Mouse (Mus musculus) liver, embryonic 13.5 days (tissue): ENCODE data around the gene 4922502D21Rik. TPM values are rescaled to one million over a fixed set of nuclear protein-coding genes. Genes with fewer than 3 reads are reported as not detected.
"Not testable (repeated sequence)": the region's sequence is repeated elsewhere in the genome, so short reads cannot be mapped to it uniquely, and the experiment has no call there.

Experiments
- ATAC-seq: fragments of 200-750 bp; cut with Nextera tagmentation; 2 replicates; pipeline ENCODE4 v1.8.0; 2017; ENCODE audit warnings: low read depth, mild to moderate bottlenecking, moderate number of reproducible peaks, moderate library complexity
- DNase-seq: peaks from one replicate; pipeline ENCODE4 v3.0.0; 2022
- H3K27ac ChIP-seq: fragments of 300-500 bp; sonication (generic); 2 replicates; pipeline ENCODE4 v1.5.1; 2015; ENCODE audit warnings: moderate library complexity, mild to moderate bottlenecking, inconsistent platforms
- H3K27me3 ChIP-seq: fragments of 300-500 bp; sonication (generic); 2 replicates; pipeline ENCODE4 v1.6.1; 2015; ENCODE audit warnings: mild to moderate bottlenecking, inconsistent platforms
- H3K36me3 ChIP-seq: fragments of 300-500 bp; sonication (generic); 2 replicates; pipeline ENCODE4 v1.6.1; 2015; ENCODE audit warnings: mild to moderate bottlenecking, inconsistent platforms
- H3K4me1 ChIP-seq: fragments of 300-500 bp; sonication (generic); replicated peaks from 2 replicates; pipeline ENCODE4 v1.6.1; 2015; ENCODE audit warnings: inconsistent platforms
- H3K4me2 ChIP-seq: fragments of 300-500 bp; sonication (generic); 2 replicates; pipeline ENCODE4 v1.6.1; 2015; ENCODE audit warnings: inconsistent platforms, mild to moderate bottlenecking, moderate library complexity
- H3K4me3 ChIP-seq: fragments of 300-500 bp; sonication (generic); replicated peaks from 2 replicates; pipeline ENCODE4 v1.5.1; 2015; ENCODE audit warnings: mild to moderate bottlenecking, inconsistent platforms
- H3K9ac ChIP-seq: fragments of 300-500 bp; sonication (generic); 2 replicates; pipeline ENCODE4 v1.6.1; 2015; ENCODE audit warnings: mild to moderate bottlenecking, inconsistent platforms
- H3K9me3 ChIP-seq: fragments of 300-500 bp; sonication (generic); replicated peaks from 2 replicates; pipeline ENCODE4 v1.6.1; 2016; ENCODE audit warnings: inconsistent platforms
- WGBS: fragments of 180-500 bp; shearing (Covaris S2); methylation state at CpG from one replicate; pipeline ENCODE4 v1.1.7; 2015; ENCODE audit not compliant: insufficient replicate concordance; 5-methylcytosine and 5-hydroxymethylcytosine counted together
- polyA plus RNA-seq: library from polyadenylated mRNA; unstranded; fragments of >200 nt; fragmentation: Nextera tagmentation; extraction: Ambion mirVana; gene quantifications from 2 replicates; pipeline ENCODE4 v1.2.1, GENCODE M21; 2015

Gene 4922502D21Rik
- polyA plus RNA-seq, 1 experiment from 2014 or later = not detected

- H3K9me3 ChIP-seq = no peaks in the 10 kb centered on the region
- H3K36me3 ChIP-seq = no peaks in the 10 kb centered on the region
- 0 out of 2 replicates have a peak, but pooled peaks cover under 1% of the 10 kb centered on the region for H3K4me1 ChIP-seq
- no peak overlapping the region for H3K4me2 ChIP-seq
- ATAC-seq (no peak), DNase-seq (no peak)
- H3K9ac ChIP-seq = no peak overlapping the region
- no peak overlapping the region for H3K4me3 ChIP-seq
- WGBS = 38% methylated on average over 3 of the region's 3 CpGs
- no peak overlapping the region for H3K27ac ChIP-seq
- H3K27me3 ChIP-seq = no peaks in the 10 kb centered on the region
Observed at GRCm38 (mm10) chr6:129344408-129344807, 12.8 kb upstream of the 4922502D21Rik start.

- not testable (repeated sequence) for H3K27ac ChIP-seq, H3K9ac ChIP-seq, DNase-seq, H3K4me1 ChIP-seq, H3K9me3 ChIP-seq, H3K4me3 ChIP-seq, H3K36me3 ChIP-seq, H3K4me2 ChIP-seq, ATAC-seq, H3K27me3 ChIP-seq
- 62% methylated on average over 4 of the region's 4 CpGs for WGBS
Observed at GRCm38 (mm10) chr6:129342391-129342790, 10.8 kb upstream of the 4922502D21Rik start, which contains the start of gene Clec12a. TSS of gene Clec12a (plus strand) at chr6:129342691.

DNA sequence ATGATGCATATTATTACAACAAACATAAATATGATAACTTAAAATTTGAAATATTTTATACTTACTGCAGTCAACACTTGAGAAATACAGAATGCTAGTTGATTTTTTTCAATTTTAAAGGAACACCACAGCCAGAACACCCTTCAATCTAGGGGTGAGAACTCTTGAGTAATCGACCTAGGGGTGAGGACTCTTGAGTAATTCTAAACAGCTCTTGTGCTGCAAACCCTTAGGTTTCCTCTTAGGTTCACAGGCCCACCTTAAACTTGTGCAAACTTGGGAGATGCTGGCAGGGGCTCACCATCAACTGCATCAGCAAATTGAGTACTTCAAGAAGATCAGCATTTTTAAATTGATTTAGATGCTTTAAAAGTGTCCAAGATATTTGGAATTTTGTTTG, 6.2 kb upstream of the 4922502D21Rik start:
- Histone ChIP-seq H3K4me3 (no peak overlapping the region), H3K4me1 (no peaks in the 10 kb centered on the region), H3K27me3 (no peaks in the 10 kb centered on the region), H3K9me3 (no peaks in the 10 kb centered on the region), H3K27ac (no peak overlapping the region), H3K4me2 (no peak overlapping the region), H3K9ac (no peak overlapping the region), H3K36me3 (no peaks in the 10 kb centered on the region)
- WGBS = 38% methylated on average over 1 of the region's 1 CpGs
- no peak for ATAC-seq
- no peak for DNase-seq

DNA sequence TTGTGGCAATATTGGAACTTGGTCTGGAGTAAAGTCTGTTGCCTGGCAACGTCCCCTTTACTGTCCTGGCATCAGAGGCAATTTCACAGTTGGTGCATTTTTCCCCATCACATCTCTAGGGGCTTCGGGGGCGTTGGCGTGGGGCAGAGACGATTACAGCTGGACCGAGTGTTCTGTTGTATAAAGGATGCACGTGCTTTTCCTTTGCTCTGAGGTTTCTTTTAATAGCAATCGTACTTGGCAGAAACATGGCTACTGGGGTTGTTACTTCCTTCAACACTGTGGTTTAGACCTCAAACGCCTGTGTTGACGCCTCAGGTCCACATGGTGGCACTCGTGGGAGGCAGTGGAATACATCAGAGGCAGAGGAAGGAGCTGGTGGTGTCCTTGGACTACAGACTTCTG, 2.1 kb upstream of the 4922502D21Rik start:
- Histone ChIP-seq H3K27me3 (no peaks in the 10 kb centered on the region), H3K27ac (no peak overlapping the region), H3K9me3 (no peaks in the 10 kb centered on the region), H3K4me3 (no peak overlapping the region), H3K4me2 (no peak overlapping the region), H3K9ac (no peak overlapping the region), H3K4me1 (no peaks in the 10 kb centered on the region), H3K36me3 (no peaks in the 10 kb centered on the region)
- peak; percentile 23 for DNase-seq
- ATAC-seq = peak; percentile 55; the same call in 1 of the 2 replicates
- 10% methylated on average over 11 of the region's 11 CpGs for WGBS

DNA sequence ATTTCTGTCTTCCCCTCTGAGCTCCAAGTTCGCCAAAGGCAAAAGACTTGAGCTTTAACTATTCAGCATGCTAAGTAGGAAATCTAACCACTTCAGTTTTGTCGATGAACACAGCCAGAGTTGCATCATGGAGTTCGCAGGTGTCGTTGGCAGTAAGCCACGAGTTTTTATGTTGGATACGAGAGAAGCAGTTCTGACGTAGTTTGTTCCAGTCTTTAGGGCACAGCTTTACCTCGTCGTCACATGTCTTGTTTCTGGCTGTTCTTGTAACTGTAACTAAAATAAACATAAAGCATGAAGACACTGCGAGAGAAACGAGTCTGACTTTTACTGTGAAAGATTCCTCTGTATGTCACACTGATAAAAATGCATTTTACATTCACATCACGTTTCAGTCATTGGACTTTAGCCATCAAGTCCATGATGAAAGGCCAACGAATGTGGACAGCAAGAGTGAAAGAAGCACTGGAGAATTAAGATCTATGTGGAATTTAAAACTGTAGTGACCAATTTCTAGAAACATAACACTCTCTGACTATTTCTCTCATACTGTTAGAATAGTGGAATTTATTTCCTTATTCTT, 4.9 kb downstream of the 4922502D21Rik start:
- 58% methylated on average over 13 of the region's 13 CpGs for WGBS
- Histone ChIP-seq H3K27me3 (no peaks in the 10 kb centered on the region), H3K9ac (no peak overlapping the region), H3K4me1 (no peaks in the 10 kb centered on the region), H3K36me3 (no peaks in the 10 kb centered on the region), H3K4me2 (no peak overlapping the region), H3K4me3 (no peak overlapping the region), H3K27ac (no peak overlapping the region), H3K9me3 (no peaks in the 10 kb centered on the region)
- DNase-seq (no peak), ATAC-seq (no peak)

DNA sequence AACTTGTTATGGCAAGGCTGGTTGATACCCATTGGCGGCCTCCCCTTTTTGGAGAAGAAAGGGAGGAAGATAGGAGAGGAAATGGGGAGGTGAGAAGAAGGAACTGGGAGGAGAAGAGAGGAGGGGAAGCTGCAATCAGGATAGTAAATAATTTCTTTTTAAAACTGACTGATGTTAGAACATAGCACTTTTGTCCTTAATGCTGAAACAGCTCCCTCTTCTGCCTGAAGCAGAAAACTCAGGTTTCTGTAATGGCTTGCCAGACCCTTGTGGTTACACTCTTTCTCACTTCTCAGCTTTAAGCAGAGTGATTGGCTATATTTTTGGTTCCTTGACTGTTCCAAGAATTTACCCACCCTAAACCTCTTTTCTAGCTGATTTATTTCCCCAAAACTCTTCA, 5.6 kb downstream of the 4922502D21Rik start:
- no peaks in the 10 kb centered on the region for H3K9me3 ChIP-seq
- H3K4me3 ChIP-seq = no peak overlapping the region
- H3K4me1 ChIP-seq = no peaks in the 10 kb centered on the region
- H3K4me2 ChIP-seq = no peak overlapping the region
- H3K9ac ChIP-seq = no peak overlapping the region
- 37% methylated on average over 1 of the region's 1 CpGs for WGBS
- no peaks in the 10 kb centered on the region for H3K27me3 ChIP-seq
- no peak overlapping the region for H3K27ac ChIP-seq
- ATAC-seq (no peak), DNase-seq (no peak)
- H3K36me3 ChIP-seq = no peaks in the 10 kb centered on the region

DNA sequence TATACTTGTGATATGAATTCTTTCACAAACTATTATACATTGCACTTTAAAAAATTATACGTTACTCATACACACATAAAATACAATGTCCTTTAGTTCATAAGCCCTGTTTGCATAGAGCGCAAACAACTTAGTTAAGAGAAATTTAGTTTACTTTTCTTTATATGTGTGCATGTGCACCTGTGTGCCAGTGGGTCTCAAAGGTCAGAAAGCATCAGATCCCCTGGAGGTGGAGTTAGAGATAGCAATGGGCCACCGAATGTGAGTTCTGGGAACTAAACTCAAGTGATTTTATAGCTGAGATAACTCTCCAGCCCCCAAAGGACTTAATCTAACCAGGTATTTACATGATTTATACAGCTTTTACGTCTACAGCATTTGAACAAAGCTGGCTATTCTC, 12.3 kb downstream of the 4922502D21Rik start:
- no peaks in the 10 kb centered on the region for H3K36me3 ChIP-seq
- no peak for ATAC-seq
- H3K4me2 ChIP-seq = no peak overlapping the region
- no peak overlapping the region for H3K9ac ChIP-seq
- no peak overlapping the region for H3K4me3 ChIP-seq
- 65% methylated on average over 4 of the region's 4 CpGs for WGBS
- no peaks in the 10 kb centered on the region for H3K9me3 ChIP-seq
- H3K27ac ChIP-seq = no peak overlapping the region
- no peaks in the 10 kb centered on the region for H3K4me1 ChIP-seq
- H3K27me3 ChIP-seq = no peaks in the 10 kb centered on the region
- DNase-seq = no peak

DNA sequence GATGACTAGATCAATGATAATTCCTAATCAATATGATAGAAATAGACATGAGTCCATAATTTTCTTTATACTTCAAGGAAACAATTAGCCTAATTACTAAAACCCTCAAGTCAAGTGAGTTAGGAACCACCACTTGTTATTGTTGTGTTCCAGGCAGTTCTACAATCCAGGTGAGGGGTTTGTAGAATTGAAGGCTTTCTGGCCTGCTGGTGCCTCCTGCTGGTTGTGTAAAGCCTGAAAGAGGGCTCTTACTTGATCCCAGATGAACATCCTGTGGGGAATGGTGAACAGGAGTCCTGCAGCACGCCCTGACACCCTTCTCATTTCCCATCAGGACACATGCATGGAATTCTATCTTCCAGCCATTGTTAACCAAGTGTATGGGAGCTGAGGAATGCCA, 13.2 kb downstream of the 4922502D21Rik start:
- no peaks in the 10 kb centered on the region for H3K9me3 ChIP-seq
- no peaks in the 10 kb centered on the region for H3K27me3 ChIP-seq
- H3K9ac ChIP-seq = no peak overlapping the region
- no peak for ATAC-seq
- H3K36me3 ChIP-seq = no peaks in the 10 kb centered on the region
- H3K4me3 ChIP-seq = no peak overlapping the region
- H3K27ac ChIP-seq = no peak overlapping the region
- H3K4me1 ChIP-seq = no peaks in the 10 kb centered on the region
- no peak overlapping the region for H3K4me2 ChIP-seq
- WGBS = 32% methylated on average over 1 of the region's 1 CpGs
- DNase-seq = no peak

DNA sequence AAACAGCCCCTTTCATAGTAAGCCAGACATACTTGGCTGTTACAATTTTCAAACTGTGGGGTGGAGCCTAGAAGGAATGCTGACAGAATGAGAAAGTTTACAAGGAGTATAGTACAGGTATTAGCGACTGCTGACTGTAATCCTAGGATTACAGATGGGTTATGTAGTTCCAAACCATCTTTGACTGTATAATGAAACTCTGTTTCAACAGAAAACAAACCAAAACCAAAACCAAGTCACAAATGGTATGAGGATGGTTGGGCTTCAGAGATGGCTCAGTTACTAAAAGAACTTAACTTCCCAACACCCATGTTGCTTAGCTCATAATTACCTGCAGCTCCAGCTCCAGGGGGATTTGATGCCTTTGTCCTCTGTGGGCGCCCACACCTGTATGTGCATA, 15.1 kb downstream of the 4922502D21Rik start:
- ATAC-seq = no peak
- Histone ChIP-seq H3K4me3 (no peak overlapping the region), H3K36me3 (no peaks in the 10 kb centered on the region), H3K27me3 (no peaks in the 10 kb centered on the region), H3K4me1 (no peaks in the 10 kb centered on the region), H3K9ac (no peak overlapping the region), H3K4me2 (no peak overlapping the region), H3K9me3 (no peaks in the 10 kb centered on the region), H3K27ac (no peak overlapping the region)
- WGBS = 51% methylated on average over 2 of the region's 2 CpGs
- no peak for DNase-seq

DNA sequence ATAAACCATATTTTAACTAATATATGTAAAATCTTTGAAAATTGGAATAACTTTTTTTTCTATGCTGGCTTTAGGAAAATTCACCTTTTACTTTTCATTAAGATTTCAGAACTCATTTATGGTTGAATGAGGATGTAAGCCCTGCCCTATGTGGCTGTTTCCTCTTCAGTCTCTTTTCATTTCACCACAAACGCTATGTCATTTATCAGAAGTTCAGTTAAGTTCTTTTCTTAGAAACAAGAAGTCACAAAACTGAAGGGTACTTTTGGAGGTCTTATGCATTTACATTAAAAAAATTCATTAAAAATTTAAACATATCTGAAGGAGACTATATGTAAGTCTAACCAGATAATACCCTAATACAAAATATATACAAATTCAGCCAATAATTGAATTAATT, 15.9 kb downstream of the 4922502D21Rik start:
- no peaks in the 10 kb centered on the region for H3K4me1 ChIP-seq
- no peak overlapping the region for H3K4me3 ChIP-seq
- H3K4me2 ChIP-seq = no peak overlapping the region
- no peak for ATAC-seq
- DNase-seq = no peak
- no peak overlapping the region for H3K27ac ChIP-seq
- H3K36me3 ChIP-seq = no peaks in the 10 kb centered on the region
- WGBS = 21% methylated on average over 1 of the region's 1 CpGs
- H3K9me3 ChIP-seq = no peaks in the 10 kb centered on the region
- H3K9ac ChIP-seq = no peak overlapping the region
- no peaks in the 10 kb centered on the region for H3K27me3 ChIP-seq

DNA sequence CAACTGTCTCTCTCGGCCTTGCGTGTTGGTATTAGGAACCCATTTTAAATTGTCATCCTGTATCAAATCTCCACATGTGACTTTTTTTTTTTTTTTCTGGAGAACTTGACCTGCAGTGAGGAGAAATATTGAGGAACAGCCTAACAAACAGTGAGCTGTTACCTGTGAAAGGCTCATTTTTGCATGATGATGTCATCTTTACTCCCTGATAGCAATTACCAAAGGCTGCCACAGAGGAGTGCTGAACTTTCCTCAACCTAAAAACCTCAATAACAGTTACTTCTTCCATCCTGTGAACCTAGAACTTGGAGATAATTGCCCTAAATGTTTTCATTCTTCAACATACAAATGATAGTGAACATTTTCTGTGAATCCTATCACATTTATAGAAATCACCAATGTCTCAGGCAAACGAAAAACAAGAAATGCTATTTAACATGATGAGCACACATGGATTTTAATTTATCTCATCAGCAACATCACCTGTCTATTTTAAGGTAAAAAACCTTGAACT, 16.9 kb downstream of the 4922502D21Rik start:
- Histone ChIP-seq H3K4me3 (no peak overlapping the region), H3K4me1 (no peaks in the 10 kb centered on the region), H3K36me3 (no peaks in the 10 kb centered on the region), H3K27ac (no peak overlapping the region), H3K27me3 (no peaks in the 10 kb centered on the region), H3K9me3 (no peaks in the 10 kb centered on the region), H3K4me2 (no peak overlapping the region), H3K9ac (no peak overlapping the region)
- ATAC-seq (no peak), DNase-seq (no peak)
- 71% methylated on average over 3 of the region's 3 CpGs for WGBS

GRCm38 (mm10) chr6:129312499-129312898, 19.1 kb downstream of the 4922502D21Rik start:
- no peaks in the 10 kb centered on the region for H3K27me3 ChIP-seq
- H3K9ac ChIP-seq = no peak overlapping the region
- H3K4me3 ChIP-seq = no peak overlapping the region
- 64% methylated on average over 3 of the region's 3 CpGs for WGBS
- H3K9me3 ChIP-seq = no peaks in the 10 kb centered on the region
- H3K4me1 ChIP-seq = no peaks in the 10 kb centered on the region
- no peak overlapping the region for H3K4me2 ChIP-seq
- DNase-seq (no peak), ATAC-seq (no peak)
- no peaks in the 10 kb centered on the region for H3K36me3 ChIP-seq
- H3K27ac ChIP-seq = no peak overlapping the region
